ENCODE assay signal across 21 mouse cellular contexts in the genomic region with DNA sequence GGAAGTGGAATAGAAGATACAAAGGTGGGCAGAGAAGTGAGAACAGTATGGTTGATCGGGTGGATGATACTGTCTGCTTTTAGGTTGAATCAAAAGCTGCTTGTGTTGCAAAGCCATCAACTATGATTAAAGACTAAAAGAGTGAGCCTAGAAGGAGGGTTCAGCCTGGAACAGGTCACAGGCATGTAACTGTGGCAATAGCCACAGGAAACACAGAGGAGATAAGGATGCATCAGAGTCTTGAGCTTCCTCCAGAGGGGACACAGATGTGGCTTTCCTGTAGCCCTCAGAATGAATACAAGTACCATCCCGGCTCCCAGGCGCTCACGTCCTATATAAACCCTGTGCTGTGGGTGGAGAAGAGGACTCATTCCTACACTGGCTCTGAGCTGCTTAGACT.
"Had no signal": no experiment of that assay in that cellular context is flagged by ENCODE, and none has a peak within 500 bp of the region (broad histone marks: within the 10 kb centered on the region; RNA-seq: fewer than 3 reads in every experiment).

No protein-coding gene starts in this region.

- H3K27ac ChIP-seq: kidney, postnatal 0 days; layer of hippocampus, adult 2 months; liver, embryonic 15.5 days; midbrain, embryonic 12.5 days; midbrain, embryonic 15.5 days; neural tube, embryonic 12.5 days; neural tube, embryonic 15.5 days; stomach, postnatal 0 days had no signal

- H3K4me1 ChIP-seq: liver, embryonic 15.5 days; midbrain, embryonic 12.5 days; midbrain, embryonic 15.5 days; neural tube, embryonic 12.5 days had no signal

- H3K9me3 ChIP-seq: liver, embryonic 15.5 days; midbrain, embryonic 12.5 days; midbrain, embryonic 15.5 days; neural tube, embryonic 12.5 days; neural tube, embryonic 15.5 days had no signal

- DNase-seq: kidney, adult 2 months; kidney, postnatal 25 days; layer of hippocampus, adult 9-11 months; lung, adult 2 months; lung, postnatal 14 days; lung, postnatal 4 days; right cerebral cortex, adult 18-20 months; right cerebral cortex, postnatal 14 days; right cerebral cortex, postnatal 4 days; thymus, adult 2 months; thymus, postnatal 14 days; thymus, postnatal 4 days had no signal

- H3K4me2 ChIP-seq: liver, embryonic 15.5 days; midbrain, embryonic 12.5 days; midbrain, embryonic 15.5 days; neural tube, embryonic 12.5 days; neural tube, embryonic 15.5 days had no signal

- H3K9ac ChIP-seq: liver, embryonic 15.5 days; midbrain, embryonic 12.5 days; midbrain, embryonic 15.5 days; neural tube, embryonic 12.5 days; neural tube, embryonic 15.5 days had no signal

- H3K27me3 ChIP-seq: midbrain, embryonic 12.5 days; midbrain, embryonic 15.5 days; neural tube, embryonic 12.5 days; neural tube, embryonic 15.5 days had no signal

- H3K4me3 ChIP-seq: layer of hippocampus, adult 2 months; liver, embryonic 15.5 days; midbrain, embryonic 12.5 days; midbrain, embryonic 15.5 days; neural tube, embryonic 12.5 days; neural tube, embryonic 15.5 days had no signal

- ATAC-seq: intestine, postnatal 0 days; midbrain, embryonic 15.5 days had no signal

- H3K36me3 ChIP-seq: liver, embryonic 15.5 days; midbrain, embryonic 12.5 days; midbrain, embryonic 15.5 days; neural tube, embryonic 12.5 days; neural tube, embryonic 15.5 days had no signal
